Mouse (Mus musculus) ES-E14 (cell line): ENCODE results near the gene Zfp36l1. TPM values are rescaled to one million over a fixed set of nuclear protein-coding genes. Genes with fewer than 3 reads are reported as not detected.

Experiments used
- DNase-seq: peaks from one replicate; pipeline ENCODE4 v3.0.0-alpha.2; 2013; ENCODE audit warnings: low read depth, low spot score
- H3K27ac ChIP-seq: 2 replicates; pipeline ENCODE4 v1.5.1; 2012; ENCODE audit warnings: low read depth, mild to moderate bottlenecking, low read length, moderate library complexity, mixed read lengths; ENCODE audit not compliant: poor library complexity, insufficient read depth, severe bottlenecking
- H3K36me3 ChIP-seq: 2 replicates; pipeline ENCODE4 v1.6.1; 2012; ENCODE audit warnings: mild to moderate bottlenecking, low read length, moderate library complexity, mixed read lengths; ENCODE audit not compliant: control insufficient read depth, poor library complexity, insufficient read depth, severe bottlenecking
- H3K4me1 ChIP-seq, 2 experiments: fragments of 150-350 bp in 1 of 2; sonication (generic) in 1 of 2; 2 replicates each; pipeline ENCODE4 v1.6.1; 2012; ENCODE audit warnings: low read length in 2 of 2, mild to moderate bottlenecking in 1 of 2, mixed read lengths in 1 of 2; ENCODE audit not compliant: control insufficient read depth in 2 of 2, insufficient read depth in 2 of 2, poor library complexity in 1 of 2
- H3K4me3 ChIP-seq, 2 experiments: fragments of 150-350 bp in 1 of 2; sonication (generic) in 1 of 2; 2 replicates each; pipeline ENCODE4 v1.5.1; 2012; ENCODE audit warnings: low read length in 2 of 2, low read depth in 1 of 2, mild to moderate bottlenecking in 1 of 2, mixed read lengths in 1 of 2; ENCODE audit not compliant: insufficient read depth in 1 of 2, poor library complexity in 1 of 2, severe bottlenecking in 1 of 2
- H3K9ac ChIP-seq: 2 replicates; pipeline ENCODE4 v1.6.1; 2012; ENCODE audit warnings: low read depth, mild to moderate bottlenecking, low read length, mixed read lengths; ENCODE audit not compliant: poor library complexity, insufficient read depth, severe bottlenecking
- H3K9me3 ChIP-seq: fragments of 150-350 bp; sonication (generic); 2 replicates; pipeline ENCODE4 v1.6.1; 2012; ENCODE audit warnings: low read depth, mild to moderate bottlenecking, low read length; ENCODE audit not compliant: control insufficient read depth, insufficient read depth
- CHD2 ChIP-seq: IDR thresholded peaks from 2 replicates; pipeline ENCODE4 v1.6.1; 2014; ENCODE audit warnings: mild to moderate bottlenecking, low read depth, low read length, inconsistent platforms
- HCFC1 ChIP-seq: IDR thresholded peaks from 2 replicates; pipeline ENCODE4 v1.6.1; 2012; ENCODE audit warnings: low read length, inconsistent platforms, borderline replicate concordance; ENCODE audit not compliant: insufficient read depth
- MAFK ChIP-seq: IDR thresholded peaks from 2 replicates; pipeline ENCODE4 v1.6.1; 2014; ENCODE audit warnings: mild to moderate bottlenecking, low read depth, low read length, inconsistent platforms; ENCODE audit not compliant: insufficient read depth
- ZC3H11A ChIP-seq: IDR thresholded peaks from 2 replicates; pipeline ENCODE4 v1.6.1; 2012; ENCODE audit warnings: low read depth, mild to moderate bottlenecking, inconsistent platforms, low read length, borderline replicate concordance
- ZNF384 ChIP-seq: IDR thresholded peaks from 2 replicates; pipeline ENCODE4 v1.6.1; 2012; ENCODE audit warnings: low read depth, low read length, inconsistent platforms
- in situ Hi-C, 2 experiments: fragments of 600-800 bp; cut with MboI; formaldehyde crosslinking; loops; one replicate each; pipeline ENCODE4 v1.15.1; 2025; ENCODE audit warnings: low sequenced_read_pairs in 2 of 2, inconsistent platforms in 1 of 2; ENCODE audit not compliant: unreplicated experiment in 2 of 2
- total RNA-seq: library from RNA; depleted of rRNA; stranded (reverse); fragments of 300-350 nt; gene quantifications from 2 replicates; pipeline ENCODE4 v1.2.3, GENCODE M21; 2012

Gene Zfp36l1
- total RNA-seq, 1 experiment, result 19.8 TPM

DNA sequence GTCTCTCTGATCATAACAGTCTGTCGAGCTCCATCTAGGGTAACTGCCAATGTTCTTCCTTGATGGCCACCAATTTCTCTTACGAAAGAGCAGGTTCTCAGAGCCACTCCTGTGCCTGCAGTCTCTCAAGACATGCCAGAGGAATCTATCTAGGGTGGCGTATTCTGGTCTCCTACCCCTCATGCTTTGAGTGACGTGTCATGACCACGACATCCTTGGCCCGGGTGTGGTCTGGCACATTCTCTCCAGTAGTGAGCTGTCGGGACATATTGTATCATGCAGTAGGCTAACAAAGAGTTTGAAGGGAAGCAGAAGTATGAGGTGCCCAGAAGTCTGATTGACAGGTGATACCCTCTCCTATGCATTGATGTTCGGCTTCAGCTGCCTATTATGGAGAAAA, 28.2 kb upstream of the Zfp36l1 start:
- in situ Hi-C loops, result loop anchor here (5.0 to 25.0 kb wide), 3 partner anchors 529 to 784 kb away; no protein-coding TSS in a partner anchor
- no peaks in the 10 kb centered on the region for H3K9me3 ChIP-seq
- peaks cover 0 to 4% of the 10 kb centered on the region in 2 experiments; a peak in 1 of 4 replicates for H3K4me1 ChIP-seq
- no peak for TF ChIP-seq CHD2
- no peak for TF ChIP-seq MAFK
- TF ChIP-seq HCFC1, result no peak
- TF ChIP-seq ZC3H11A, result no peak
- TF ChIP-seq ZNF384, result no peak
- H3K9ac ChIP-seq, result no peak overlapping the region
- H3K36me3 ChIP-seq, result no peaks in the 10 kb centered on the region
- no peak for DNase-seq
- no peak overlapping the region for H3K4me3 ChIP-seq
- H3K27ac ChIP-seq, result no peak overlapping the region

DNA sequence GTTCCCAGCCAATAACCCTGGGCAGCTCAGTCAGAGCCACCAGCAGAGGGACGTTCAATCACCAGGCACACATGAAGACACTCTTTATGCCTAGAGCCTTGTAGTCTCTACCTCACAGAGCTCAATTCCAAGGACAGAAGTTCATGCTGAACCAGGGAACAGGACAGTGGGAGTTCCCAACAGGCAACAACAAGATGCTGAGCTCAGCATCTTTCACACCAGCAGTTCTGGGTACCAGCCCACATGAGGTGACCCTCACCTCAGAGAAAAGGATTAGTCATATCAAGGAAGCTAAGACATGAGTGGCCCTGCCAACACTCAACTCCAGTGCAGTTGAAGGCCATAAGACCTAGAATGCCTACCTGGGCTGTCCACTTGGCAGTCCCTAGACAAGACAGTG, 24.9 kb upstream of the Zfp36l1 start:
- DNase-seq, result no peak
- H3K27ac ChIP-seq, result no peak overlapping the region
- no peak overlapping the region for H3K4me3 ChIP-seq

GRCm38 (mm10) chr12:80137246-80137645, 24.4 kb upstream of the Zfp36l1 start:
- no peaks in the 10 kb centered on the region for H3K9me3 ChIP-seq
- H3K4me3 ChIP-seq, result no peak overlapping the region
- DNase-seq, result no peak
- in situ Hi-C loops, result loop anchor here (10.0 to 25.0 kb wide), 3 partner anchors 525 to 775 kb away; no protein-coding TSS in a partner anchor
- no peak overlapping the region for H3K9ac ChIP-seq
- H3K4me1 ChIP-seq, result peaks cover 0 to 2% of the 10 kb centered on the region in 2 experiments; a peak in 1 of 4 replicates
- no peak for TF ChIP-seq CHD2
- no peak for TF ChIP-seq ZC3H11A
- TF ChIP-seq MAFK, result no peak
- no peak for TF ChIP-seq ZNF384
- no peak for TF ChIP-seq HCFC1
- no peak overlapping the region for H3K27ac ChIP-seq
- no peaks in the 10 kb centered on the region for H3K36me3 ChIP-seq

More for the DNA sequence above, 24.9 kb upstream of the Zfp36l1 start:
- no peaks in the 10 kb centered on the region for H3K9me3 ChIP-seq
- in situ Hi-C loops, result loop anchor here (10.0 to 25.0 kb wide), 3 partner anchors 525 to 775 kb away; no protein-coding TSS in a partner anchor
- no peaks in the 10 kb centered on the region for H3K36me3 ChIP-seq
- H3K4me1 ChIP-seq, result peaks cover 0 to 2% of the 10 kb centered on the region in 2 experiments; a peak in 1 of 4 replicates
- H3K9ac ChIP-seq, result no peak overlapping the region
- TF ChIP-seq MAFK (peak; percentile 64), ZNF384 (no peak)

DNA sequence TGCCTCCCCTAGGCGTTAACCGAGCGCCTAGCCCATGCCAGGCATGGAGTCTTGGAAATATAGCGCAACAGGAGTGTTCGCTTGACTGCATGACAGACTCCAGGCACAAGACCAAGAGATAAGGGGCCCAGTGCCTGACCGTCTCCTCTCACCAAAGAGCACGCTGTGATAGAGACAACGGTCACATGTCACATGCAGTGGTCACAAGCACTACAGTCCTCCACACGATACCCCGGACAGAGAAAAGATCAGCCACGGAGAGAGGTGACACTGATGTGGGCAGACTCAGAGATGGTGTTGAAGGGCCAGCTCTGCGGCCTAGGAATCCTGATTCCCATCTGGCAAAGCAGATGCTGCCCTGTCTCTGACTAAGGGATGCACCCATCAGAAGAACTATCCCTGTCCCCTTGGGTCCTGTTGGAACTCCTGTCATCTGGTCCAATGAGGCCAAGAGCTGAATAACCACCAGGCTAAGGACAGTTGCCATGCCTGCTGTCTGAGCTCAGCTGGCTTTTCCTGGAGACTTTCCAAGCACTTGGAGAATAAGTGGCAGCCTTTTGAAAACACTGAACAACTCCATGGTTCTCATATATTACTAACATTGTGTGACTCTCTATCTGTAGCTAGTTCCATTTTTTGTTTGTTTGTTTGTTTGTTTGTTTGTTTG, 23.6 kb upstream of the Zfp36l1 start:
- Histone ChIP-seq H3K27ac (no peak overlapping the region), H3K9ac (no peak overlapping the region), H3K9me3 (no peaks in the 10 kb centered on the region), H3K4me3 (no peak overlapping the region), H3K4me1 (peaks cover 0 to 8% of the 10 kb centered on the region in 2 experiments; a peak in 1 of 4 replicates), H3K36me3 (no peaks in the 10 kb centered on the region)
- DNase-seq, result no peak
- no peak for TF ChIP-seq CHD2
- no peak for TF ChIP-seq ZC3H11A
- no peak for TF ChIP-seq MAFK
- no peak for TF ChIP-seq HCFC1
- no peak for TF ChIP-seq ZNF384
- in situ Hi-C loops, result loop anchor here (10.0 to 25.0 kb wide), 3 partner anchors 524 to 774 kb away; no protein-coding TSS in a partner anchor
